Mouse (Mus musculus) hindbrain, embryonic 15.5 days (tissue): ENCODE measurements at regions not wholly inside any gene's neighbourhood (a gene's known extent, or its start where the extent isn't known, plus 50 kb on each side); places are given as distances from the start of the nearest gene placed in this dataset.
A peak's percentile ranks its signal among the peaks of the same experiment; 100 is the strongest.

ENCODE experiments used
- ATAC-seq: fragments of 200-750 bp; cut with Nextera tagmentation; 2 replicates; pipeline ENCODE4 v1.8.0; 2017; ENCODE audit warnings: low read depth, moderate number of reproducible peaks, moderate TSS enrichment; ENCODE audit not compliant: low FRiP score
- H3K27ac ChIP-seq: fragments of 300-500 bp; sonication (generic); replicated peaks from 2 replicates; pipeline ENCODE4 v1.5.1; 2015; ENCODE audit warnings: mild to moderate bottlenecking, inconsistent platforms
- H3K27me3 ChIP-seq: fragments of 300-500 bp; sonication (generic); 2 replicates; pipeline ENCODE4 v1.6.1; 2015; ENCODE audit warnings: control low read depth, inconsistent platforms
- H3K36me3 ChIP-seq: fragments of 300-500 bp; sonication (generic); 2 replicates; pipeline ENCODE4 v1.6.1; 2015; ENCODE audit warnings: control low read depth, inconsistent platforms
- H3K4me1 ChIP-seq: fragments of 300-500 bp; sonication (generic); replicated peaks from 2 replicates; pipeline ENCODE4 v1.6.1; 2015; ENCODE audit warnings: control low read depth, inconsistent platforms
- H3K4me2 ChIP-seq: fragments of 300-500 bp; sonication (generic); 2 replicates; pipeline ENCODE4 v1.6.1; 2015; ENCODE audit warnings: moderate library complexity, mild to moderate bottlenecking, inconsistent platforms
- H3K4me3 ChIP-seq: fragments of 300-500 bp; sonication (generic); 2 replicates; pipeline ENCODE4 v1.5.1; 2015; ENCODE audit warnings: mild to moderate bottlenecking, inconsistent platforms
- H3K9ac ChIP-seq: fragments of 300-500 bp; sonication (generic); 2 replicates; pipeline ENCODE4 v1.6.1; 2015; ENCODE audit warnings: inconsistent platforms
- H3K9me3 ChIP-seq: fragments of 300-500 bp; sonication (generic); 2 replicates; pipeline ENCODE4 v1.6.1; 2016; ENCODE audit warnings: control low read depth, inconsistent platforms
- WGBS: fragments of 180-500 bp; shearing (Covaris S2); methylation state at CpG from one replicate; pipeline ENCODE4 v1.1.7; 2015; 5-methylcytosine and 5-hydroxymethylcytosine counted together

GRCm38 (mm10) chr12:48929035-48929434, 453.4 kb upstream of the Foxg1 start:
- Histone ChIP-seq H3K4me1 (no peaks in the 10 kb centered on the region), H3K4me3 (no peak overlapping the region), H3K9ac (no peak overlapping the region), H3K36me3 (no peaks in the 10 kb centered on the region), H3K4me2 (no peak overlapping the region), H3K9me3 (no peaks in the 10 kb centered on the region), H3K27me3 (no peaks in the 10 kb centered on the region), H3K27ac (no peak overlapping the region)
- peak; percentile 86 for ATAC-seq

- Histone ChIP-seq H3K27me3 (no peaks in the 10 kb centered on the region), H3K4me2 (no peak overlapping the region), H3K36me3 (no peaks in the 10 kb centered on the region), H3K9me3 (no peaks in the 10 kb centered on the region), H3K9ac (no peak overlapping the region), H3K4me3 (no peak overlapping the region), H3K4me1 (no peaks in the 10 kb centered on the region), H3K27ac (no peak overlapping the region)
- no peak for ATAC-seq
Observed at GRCm38 (mm10) chr12:48946505-48946904, 436.0 kb upstream of the Foxg1 start.

- Histone ChIP-seq H3K27me3 (no peaks in the 10 kb centered on the region), H3K27ac (peak overlapping the region; percentile 72), H3K36me3 (no peaks in the 10 kb centered on the region), H3K4me1 (peaks cover 12% of the 10 kb centered on the region), H3K4me3 (no peak overlapping the region), H3K9me3 (no peaks in the 10 kb centered on the region), H3K9ac (no peak overlapping the region), H3K4me2 (peak overlapping the region; percentile 6; the same call in 1 of the 2 replicates)
- WGBS = 23% methylated on average over 6 of the region's 6 CpGs
- peak; percentile 85 for ATAC-seq
Observed at GRCm38 (mm10) chr12:48959289-48960005, 423.0 kb upstream of the Foxg1 start.

- WGBS = 54% methylated on average over 4 of the region's 4 CpGs
- ATAC-seq = no peak
- peak overlapping the region; percentile 65; the same call in 1 of the 2 replicates for H3K27ac ChIP-seq
Observed at GRCm38 (mm10) chr12:48960056-48960455, 422.4 kb upstream of the Foxg1 start.

GRCm38 (mm10) chr12:48963451-48963850, 419.0 kb upstream of the Foxg1 start:
- ATAC-seq = no peak

More at GRCm38 (mm10) chr12:48960056-48960455, 422.4 kb upstream of the Foxg1 start:
- Histone ChIP-seq H3K36me3 (no peaks in the 10 kb centered on the region), H3K9ac (no peak overlapping the region), H3K4me1 (peaks cover 12% of the 10 kb centered on the region), H3K27me3 (no peaks in the 10 kb centered on the region), H3K4me2 (no peak overlapping the region), H3K4me3 (no peak overlapping the region), H3K9me3 (no peaks in the 10 kb centered on the region)

More at GRCm38 (mm10) chr12:48963451-48963850, 419.0 kb upstream of the Foxg1 start:
- no peak overlapping the region for H3K27ac ChIP-seq
- H3K4me1 ChIP-seq = peaks cover 12% of the 10 kb centered on the region
- H3K4me3 ChIP-seq = no peak overlapping the region
- 90% methylated on average over 3 of the region's 3 CpGs for WGBS
- H3K9ac ChIP-seq = no peak overlapping the region
- no peak overlapping the region for H3K4me2 ChIP-seq
- H3K9me3 ChIP-seq = no peaks in the 10 kb centered on the region
- no peaks in the 10 kb centered on the region for H3K36me3 ChIP-seq
- no peaks in the 10 kb centered on the region for H3K27me3 ChIP-seq
